Mouse (Mus musculus) limb, embryonic 10.5 days (tissue): ENCODE measurements around the gene Sap30. TPM values are rescaled to one million over a fixed set of nuclear protein-coding genes. Genes with fewer than 3 reads are reported as not detected.
"Not testable (repeated sequence)": the region's sequence is repeated elsewhere in the genome, so short reads cannot be mapped to it uniquely, and the experiment has no call there.

Source experiments
- DNase-seq: peaks from one replicate; pipeline ENCODE4 v3.0.0-alpha.2; 2017; ENCODE audit warnings: low spot score
- H3K27ac ChIP-seq: fragments of 300-500 bp; sonication (generic); 2 replicates; pipeline ENCODE4 v1.5.1; 2016; ENCODE audit warnings: mild to moderate bottlenecking
- H3K27me3 ChIP-seq: fragments of 300-500 bp; sonication (generic); 2 replicates; pipeline ENCODE4 v1.6.1; 2016; ENCODE audit warnings: low read depth, mild to moderate bottlenecking; ENCODE audit not compliant: poor library complexity, severe bottlenecking
- H3K36me3 ChIP-seq: fragments of 300-500 bp; sonication (generic); 2 replicates; pipeline ENCODE4 v1.6.1; 2016; ENCODE audit warnings: mild to moderate bottlenecking, moderate library complexity
- H3K4me1 ChIP-seq: fragments of 300-500 bp; sonication (generic); 2 replicates; pipeline ENCODE4 v1.6.1; 2016
- H3K4me3 ChIP-seq: fragments of 300-500 bp; sonication (generic); 2 replicates; pipeline ENCODE4 v1.5.1; 2016; ENCODE audit warnings: mild to moderate bottlenecking, moderate library complexity
- H3K9me3 ChIP-seq: fragments of 300-500 bp; sonication (generic); replicated peaks from 2 replicates; pipeline ENCODE4 v1.6.1; 2016; ENCODE audit warnings: mild to moderate bottlenecking
- WGBS: fragments of 180-500 bp; shearing (Covaris S2); methylation state at CpG from one replicate; pipeline ENCODE4 v1.1.7; 2016; 5-methylcytosine and 5-hydroxymethylcytosine counted together
- polyA plus RNA-seq: library from polyadenylated mRNA; unstranded; fragments of >200 nt; fragmentation: Nextera tagmentation; extraction: Ambion mirVana; gene quantifications from 2 replicates; pipeline ENCODE4 v1.2.1, GENCODE M21; 2016

Gene Sap30
- polyA plus RNA-seq, 1 experiment from 2014 or later = 76.5 TPM

GRCm38 (mm10) chr8:57453361-57453760, 34.3 kb downstream of the Sap30 start:
- H3K27me3 ChIP-seq = no peaks in the 10 kb centered on the region
- no peak for DNase-seq
- no peaks in the 10 kb centered on the region for H3K36me3 ChIP-seq
- no peaks in the 10 kb centered on the region for H3K9me3 ChIP-seq
- H3K4me1 ChIP-seq = 0 out of 2 replicates have a peak, but pooled peaks cover 2% of the 10 kb centered on the region
- 95% methylated on average over 2 of the region's 2 CpGs for WGBS
- H3K27ac ChIP-seq = no peak overlapping the region
- H3K4me3 ChIP-seq = no peak overlapping the region

DNA sequence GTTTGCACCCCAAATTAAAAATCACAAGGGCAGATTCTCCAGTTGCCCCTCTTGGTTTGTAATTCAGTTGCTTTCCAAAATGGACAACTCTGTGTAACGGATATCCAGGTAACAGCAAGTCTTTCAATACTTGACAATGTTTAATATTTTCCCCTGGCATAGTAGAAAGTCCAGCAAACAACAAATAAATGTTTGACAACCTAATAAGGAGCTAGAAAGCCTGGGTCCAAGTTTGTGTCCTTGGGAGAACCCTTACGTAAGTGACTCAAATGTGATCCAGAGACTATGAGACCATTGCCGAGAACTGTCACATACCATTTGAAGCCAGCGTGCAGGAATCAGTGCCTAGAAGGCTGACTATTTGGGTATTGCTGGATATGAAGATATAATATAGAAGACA, 35.8 kb downstream of the Sap30 start:
- H3K9me3 ChIP-seq = no peaks in the 10 kb centered on the region
- 99% methylated on average over 4 of the region's 4 CpGs for WGBS
- no peaks in the 10 kb centered on the region for H3K36me3 ChIP-seq
- H3K4me3 ChIP-seq = no peak overlapping the region
- H3K27ac ChIP-seq = no peak overlapping the region
- no peaks in the 10 kb centered on the region for H3K27me3 ChIP-seq
- no peak for DNase-seq
- no peaks in the 10 kb centered on the region for H3K4me1 ChIP-seq

GRCm38 (mm10) chr8:57450726-57451125, 36.9 kb downstream of the Sap30 start:
- H3K27ac ChIP-seq = no peak overlapping the region
- H3K27me3 ChIP-seq = no peaks in the 10 kb centered on the region
- no peak overlapping the region for H3K4me3 ChIP-seq
- no peaks in the 10 kb centered on the region for H3K36me3 ChIP-seq
- H3K9me3 ChIP-seq = no peaks in the 10 kb centered on the region
- no peaks in the 10 kb centered on the region for H3K4me1 ChIP-seq
- DNase-seq = no peak
- whole genome bisulfite sequencing = 72% methylated on average over 7 of the region's 7 CpGs

GRCm38 (mm10) chr8:57445901-57446300, 41.8 kb downstream of the Sap30 start:
- not testable (repeated sequence) for H3K4me3 ChIP-seq, H3K27me3 ChIP-seq, DNase-seq, H3K4me1 ChIP-seq, H3K36me3 ChIP-seq, H3K27ac ChIP-seq, H3K9me3 ChIP-seq
- 91% methylated on average over 5 of the region's 5 CpGs for WGBS

- DNase-seq = no peak
- Histone ChIP-seq H3K36me3 (no peaks in the 10 kb centered on the region), H3K27ac (no peak overlapping the region), H3K4me3 (no peak overlapping the region), H3K27me3 (no peaks in the 10 kb centered on the region), H3K9me3 (no peaks in the 10 kb centered on the region), H3K4me1 (no peaks in the 10 kb centered on the region)
- WGBS = 74% methylated on average over 4 of the region's 4 CpGs
Observed at GRCm38 (mm10) chr8:57443289-57443688, 44.4 kb downstream of the Sap30 start.

- no peak for DNase-seq
- Histone ChIP-seq H3K4me3 (no peak overlapping the region), H3K27ac (no peak overlapping the region), H3K9me3 (no peaks in the 10 kb centered on the region), H3K27me3 (no peaks in the 10 kb centered on the region), H3K36me3 (no peaks in the 10 kb centered on the region), H3K4me1 (no peaks in the 10 kb centered on the region)
- 94% methylated on average over 5 of the region's 5 CpGs for WGBS
Observed at GRCm38 (mm10) chr8:57441556-57441955, 46.1 kb downstream of the Sap30 start.

- H3K27me3 ChIP-seq = no peaks in the 10 kb centered on the region
- no peak overlapping the region for H3K27ac ChIP-seq
- no peaks in the 10 kb centered on the region for H3K9me3 ChIP-seq
- no peaks in the 10 kb centered on the region for H3K36me3 ChIP-seq
- no peak overlapping the region for H3K4me3 ChIP-seq
- WGBS = 91% methylated on average over 4 of the region's 4 CpGs
- no peak for DNase-seq
- H3K4me1 ChIP-seq = peaks cover 4% of the 10 kb centered on the region
Observed at GRCm38 (mm10) chr8:57441131-57441530, 46.5 kb downstream of the Sap30 start.

DNA sequence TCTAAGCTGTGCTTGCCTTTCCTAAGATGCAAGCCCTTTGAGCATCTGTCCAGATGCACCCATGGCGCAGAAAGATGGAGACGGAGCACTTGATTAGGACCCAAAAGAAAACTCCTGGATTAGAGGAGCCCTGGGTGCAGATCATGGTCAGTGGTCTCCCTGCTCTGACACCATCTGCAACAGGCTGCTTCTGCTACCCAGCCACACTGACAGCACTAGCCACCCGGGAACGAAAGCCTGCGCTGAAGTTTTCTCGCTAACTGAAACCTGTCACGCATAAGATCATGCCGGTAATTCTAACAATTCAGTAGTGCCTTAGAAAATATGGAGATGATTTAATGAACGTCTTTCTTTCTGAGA, 51.2 kb downstream of the Sap30 start:
- no peak for DNase-seq
- Histone ChIP-seq H3K4me1 (peaks cover 12% of the 10 kb centered on the region), H3K4me3 (no peak overlapping the region), H3K27ac (no peak overlapping the region), H3K36me3 (no peaks in the 10 kb centered on the region), H3K9me3 (no peaks in the 10 kb centered on the region), H3K27me3 (no peaks in the 10 kb centered on the region)
- 84% methylated on average over 9 of the region's 9 CpGs for WGBS

- Histone ChIP-seq H3K9me3 (no peaks in the 10 kb centered on the region), H3K36me3 (no peaks in the 10 kb centered on the region), H3K27me3 (no peaks in the 10 kb centered on the region), H3K27ac (no peak overlapping the region), H3K4me1 (peaks cover 12% of the 10 kb centered on the region), H3K4me3 (no peak overlapping the region)
- DNase-seq = no peak
- 47% methylated on average over 18 of the region's 18 CpGs for WGBS
Observed at GRCm38 (mm10) chr8:57435768-57436436, 51.8 kb downstream of the Sap30 start.

- Histone ChIP-seq H3K27ac (no peak overlapping the region), H3K36me3 (no peaks in the 10 kb centered on the region), H3K4me1 (peaks cover 12% of the 10 kb centered on the region), H3K9me3 (no peaks in the 10 kb centered on the region), H3K4me3 (no peak overlapping the region), H3K27me3 (0 out of 2 replicates have a peak, but pooled peaks cover 2% of the 10 kb centered on the region)
- DNase-seq = no peak
- 87% methylated on average over 5 of the region's 5 CpGs for WGBS
Observed at GRCm38 (mm10) chr8:57432802-57433201, 54.9 kb downstream of the Sap30 start.

Other genes with a start within 250 kb of the Sap30 start
- gene Hand2, start 166.9 kb downstream of the Sap30 start, polyA plus RNA-seq = 9.8 and 10.1 TPM in 2 replicates
- gene Scrg1, start 31.9 kb downstream of the Sap30 start, polyA plus RNA-seq = not detected in 2 replicates
- 497 and 548 TPM in 2 replicates for gene Hmgb2, start 24.0 kb upstream of the Sap30 start, polyA plus RNA-seq
- gene Galnt7, start 165.2 kb upstream of the Sap30 start, polyA plus RNA-seq = 26.4 and 29.3 TPM in 2 replicates